Comparison of ENCODE assay signal across 13 mouse cellular contexts in genomic region chr3:81926764-81927325, GRCm38 (mm10). TPM values are rescaled to one million over a fixed set of nuclear protein-coding genes. Genes with fewer than 3 reads are reported as not detected.
A peak's percentile ranks its signal among the peaks of the same experiment; 100 is the strongest.
DNase-seq lines count a peak whose midpoint lies in the region; TF ChIP-seq lines count a peak whose summit lies in the region.
"Had no signal": no experiment of that assay in that cellular context is flagged by ENCODE, and none has a peak within 500 bp of the region (broad histone marks: within the 10 kb centered on the region; RNA-seq: fewer than 3 reads in every experiment).

No protein-coding gene starts in this region.

- H3K9ac ChIP-seq in CH12.LX (ENCODE audit: insufficient read depth, low read depth) = no peak overlapping the region
- H3K9ac ChIP-seq: heart, embryonic 13.5 days; limb, embryonic 13.5 days had no signal

- H3K79me2 ChIP-seq in CH12.LX (replicated peaks; ENCODE audit: control insufficient read depth, extremely low read depth, insufficient read depth, poor library complexity, severe bottlenecking) = no peaks in the 10 kb centered on the region

- H3K4me2 ChIP-seq in CH12.LX (ENCODE audit: insufficient read depth, low read depth, poor library complexity, severe bottlenecking) = 0 out of 2 replicates have a peak overlapping the region, but pooled peaks have one; percentile 6
- H3K4me2 ChIP-seq: heart, embryonic 13.5 days; limb, embryonic 13.5 days had no signal

- H3K36me3 ChIP-seq in CH12.LX (replicated peaks in 1 of 2; ENCODE audit: control insufficient read depth in 1 of 2, insufficient read depth in 1 of 2, low read length in 1 of 2) = no peaks in the 10 kb centered on the region
- H3K36me3 ChIP-seq: heart, embryonic 13.5 days; limb, embryonic 13.5 days had no signal

- in situ Hi-C loops in CH12.LX (cut with MboI; ENCODE audit: low pct_ligation_motif_present, low pct_unique_long_range_greater_than_20kb, low sequenced_read_pairs) = loop anchor here (5.0 to 10.0 kb wide), 2 partner anchors 160 to 892 kb away; partner anchors contain the start of gene Pdgfc

- no peaks in the 10 kb centered on the region for H3K9me3 ChIP-seq in CH12.LX (replicated peaks; ENCODE audit: low read length)
- H3K9me3 ChIP-seq: heart, embryonic 13.5 days; limb, embryonic 13.5 days had no signal

- intact Hi-C loops in left cerebral cortex, adult 2 months (cut with DNase I) = loop anchor here (5.0 to 10.0 kb wide), 4 partner anchors 1015 to 1845 kb away; partner anchors contain the start of genes Glrb and Gria2

- peak; percentile 47; the same call in 1 of the 2 replicates for TF ChIP-seq EP300 in CH12.LX (IDR thresholded peaks at IDR 0.05; ENCODE audit: low read length)

- TF ChIP-seq RAD21 in CH12.LX (IDR thresholded peaks at IDR 0.05; ENCODE audit: low read depth, low read length) = no peak

- H3K4me1 ChIP-seq in CH12.LX (ENCODE audit: control insufficient read depth in 1 of 2, insufficient read depth in 2 of 2) = peaks cover 17 to 71% of the 10 kb centered on the region in 2 experiments

- peak overlapping the region; percentile 36; the same call in 1 of the 2 replicates for H3K27ac ChIP-seq in left cerebral cortex, adult 2 months
- peak overlapping the region; percentile 72 for H3K27ac ChIP-seq in CH12.LX (ENCODE audit: insufficient read depth, low read depth)
- H3K27ac ChIP-seq: heart, embryonic 13.5 days; limb, embryonic 13.5 days had no signal

- TF ChIP-seq POLR2A in CH12.LX (IDR thresholded peaks at IDR 0.05; ENCODE audit: low read depth, low read length) = no peak

- TF ChIP-seq CTCF in left cerebral cortex, adult 2 months (IDR thresholded peaks at IDR 0.05) = no peak
- TF ChIP-seq CTCF in CH12.LX (conservative IDR thresholded peaks at IDR 0.05 in 1 of 2, IDR thresholded peaks at IDR 0.05 in 1 of 2; ENCODE audit: low read depth in 2 of 2, low read length in 2 of 2) = no peak

- H3K4me3 ChIP-seq in left cerebral cortex, adult 2 months = no peak overlapping the region
- no peak overlapping the region for H3K4me3 ChIP-seq in CH12.LX (replicated peaks in 1 of 3; ENCODE audit: low read depth in 2 of 3, low read length in 2 of 3, poor library complexity in 1 of 3)
- H3K4me3 ChIP-seq: heart, embryonic 13.5 days; limb, embryonic 13.5 days had no signal

- dilution Hi-C loops in CH12.LX (cut with MboI; ENCODE audit: extremely low pct_ligation_motif_present, extremely low pct_unique_long_range_greater_than_20kb, low sequenced_read_pairs) = no loop called here

- DNase-seq in embryo, embryonic 11 days = peak; percentile 34
- DNase-seq in embryo, embryonic 10 days (ENCODE audit: low spot score) = no peak
- no peak for DNase-seq in left cerebral cortex, adult 2 months (ENCODE audit: extremely low spot score in 1 of 2, low spot score in 2 of 2)
- DNase-seq in left cerebral cortex, adult 11 months (ENCODE audit: low spot score) = no peak
- peak; percentile 87 for DNase-seq in CH12.LX (ENCODE audit: extremely low read depth)
- DNase-seq in induced T-regulatory cell, adult 2 months (ENCODE audit: low read depth) = peak; percentile 58
- no peak for DNase-seq in frontal cortex, adult 2 months (ENCODE audit: extremely low spot score in 1 of 2, low spot score in 1 of 2)
- no peak for DNase-seq in kidney, adult 18-20 months
- DNase-seq: gastrocnemius, postnatal 14 days had no signal

- no peaks in the 10 kb centered on the region for H3K27me3 ChIP-seq in CH12.LX (replicated peaks)
- H3K27me3 ChIP-seq: heart, embryonic 13.5 days had no signal

TF ChIP-seq in CH12.LX, 34 proteins besides CTCF, POLR2A, EP300 and RAD21:
- TF ChIP-seq PAX5 (IDR thresholded peaks at IDR 0.05; ENCODE audit: low read length) = no peak
- TF ChIP-seq KAT2A (IDR thresholded peaks at IDR 0.05; ENCODE audit: insufficient replicate concordance, low read length) = no peak
- TF ChIP-seq ZMIZ1 (IDR thresholded peaks at IDR 0.05; ENCODE audit: low read depth, low read length) = no peak
- no peak for TF ChIP-seq ZKSCAN1 (IDR thresholded peaks at IDR 0.05; ENCODE audit: borderline replicate concordance, low read depth, low read length)
- TF ChIP-seq USF2 (conservative IDR thresholded peaks at IDR 0.05; ENCODE audit: low read depth, low read length) = no peak
- no peak for TF ChIP-seq GABPA (IDR thresholded peaks at IDR 0.05; ENCODE audit: insufficient replicate concordance, low read depth, low read length)
- TF ChIP-seq IRF4 (IDR thresholded peaks at IDR 0.05; ENCODE audit: low read depth, low read length) = peak; percentile 47; the same call in 1 of the 2 replicates
- no peak for TF ChIP-seq MAZ (IDR thresholded peaks at IDR 0.05; ENCODE audit: low read depth, low read length)
- TF ChIP-seq TBP (conservative IDR thresholded peaks at IDR 0.05; ENCODE audit: low read depth, low read length) = 0 out of 2 replicates have a peak, but pooled peaks have one; percentile 34
- TF ChIP-seq UBTF (IDR thresholded peaks at IDR 0.05; ENCODE audit: low read depth, low read length) = no peak
- no peak for TF ChIP-seq ZNF384 (IDR thresholded peaks at IDR 0.05; ENCODE audit: low read depth, low read length)
- TF ChIP-seq CHD1 (IDR thresholded peaks at IDR 0.05; ENCODE audit: low read depth, low read length) = no peak
- peak; percentile 16; the same call in 1 of the 2 replicates for TF ChIP-seq ETS1 (conservative IDR thresholded peaks at IDR 0.05; ENCODE audit: low read depth, low read length)
- TF ChIP-seq MAFK (IDR thresholded peaks at IDR 0.05; ENCODE audit: insufficient replicate concordance, low read length) = 0 out of 2 replicates have a peak, but pooled peaks have one; percentile 31
- no peak; the same call in 1 of the 2 replicates for TF ChIP-seq ELF1 (IDR thresholded peaks at IDR 0.05; ENCODE audit: low read depth, low read length)
- TF ChIP-seq NRF1 (IDR thresholded peaks at IDR 0.05; ENCODE audit: low read depth, low read length) = no peak
- TF ChIP-seq BHLHE40 (IDR thresholded peaks at IDR 0.05; ENCODE audit: low read depth, low read length) = peak; percentile 25; the same call in 1 of the 2 replicates
- peak; percentile 55; the same call in 1 of the 2 replicates for TF ChIP-seq MXI1 (IDR thresholded peaks at IDR 0.05; ENCODE audit: low read depth, low read length)
- TF ChIP-seq MEF2A (IDR thresholded peaks at IDR 0.05; ENCODE audit: borderline replicate concordance, low read depth, low read length) = peak; percentile 50
- TF ChIP-seq MAX (IDR thresholded peaks at IDR 0.05; ENCODE audit: low read length) = no peak
- TF ChIP-seq NELFE (IDR thresholded peaks at IDR 0.05; ENCODE audit: low read depth, low read length) = no peak
- no peak for TF ChIP-seq USF1 (IDR thresholded peaks at IDR 0.05; ENCODE audit: low read depth, low read length)
- TF ChIP-seq SIN3A (IDR thresholded peaks at IDR 0.05; ENCODE audit: low read length) = 0 out of 2 replicates have a peak, but pooled peaks have one; percentile 38

RNA-seq across cellular contexts. Expression of gene Ctso, which starts 5.6 kb away (rescaled TPM):
- 10 to 100 TPM; 15.9 to 16.5 TPM for total RNA-seq in left cerebral cortex, adult 2 months (2021)
- total RNA-seq in CH12.LX (2012; rRNA removed) (20.2 and 21.1 TPM in 2 replicates), CH12.LX (2014; rRNA removed) (41.7 and 42.9 TPM in 2 replicates)
- 37.4 and 39.2 TPM in 2 replicates for polyA plus RNA-seq in CH12.LX (2012; ENCODE audit: insufficient read length, low read depth)
- polyA plus RNA-seq in frontal cortex, adult 2 months (2012; rRNA removed) = 28.6 and 32.6 TPM in 2 replicates

RNA-seq across cellular contexts. Expression of gene Tdo2, which starts 49.2 kb away (rescaled TPM):
- under 1 TPM in 1 of 2 experiments, not detected in 1; 0.84 TPM for total RNA-seq in left cerebral cortex, adult 2 months (2021)
- total RNA-seq in CH12.LX (2012; rRNA removed) = not detected in 2 replicates
- not detected in 2 replicates for total RNA-seq in CH12.LX (2014; rRNA removed)
- polyA plus RNA-seq in CH12.LX (2012; ENCODE audit: insufficient read length, low read depth) = 0.41 and 0.86 TPM in 2 replicates
- 0.38 and 1.1 TPM in 2 replicates for polyA plus RNA-seq in frontal cortex, adult 2 months (2012; rRNA removed)
- total RNA-seq: gastrocnemius, postnatal 14 days had no signal
- polyA plus RNA-seq: small intestine, adult 2 months had no signal

RNA-seq across cellular contexts. Expression of gene Asic5, which starts 55.2 kb away (rescaled TPM):
- not detected for total RNA-seq in left cerebral cortex, adult 2 months (2021)
- total RNA-seq in CH12.LX (2012; rRNA removed) (not detected in 2 replicates), CH12.LX (2014; rRNA removed) (not detected in 2 replicates)
- not detected in 2 replicates for polyA plus RNA-seq in CH12.LX (2012; ENCODE audit: insufficient read length, low read depth)
- not detected in 2 replicates for polyA plus RNA-seq in frontal cortex, adult 2 months (2012; rRNA removed)
- total RNA-seq: gastrocnemius, postnatal 14 days; layer of hippocampus, adult 8-10 months had no signal
- polyA plus RNA-seq: heart, embryonic 13.5 days; limb, embryonic 13.5 days had no signal

Comparison
In these comparisons a context has a peak if more than half of its experiments do, and no peak if none do; other contexts are left out.
1. DNase-seq: peak in embryo, embryonic 11 days (single experiment), CH12.LX (single experiment) and induced T-regulatory cell, adult 2 months (single experiment); none in embryo, embryonic 10 days (single experiment), left cerebral cortex, adult 2 months (0 of 2), left cerebral cortex, adult 11 months (single experiment), frontal cortex, adult 2 months (0 of 2) and kidney, adult 18-20 months (single experiment).